Mouse (Mus musculus): Measurements from ENCODE around the gene Cdk4. TPM values are rescaled to one million over a fixed set of nuclear protein-coding genes. Genes with fewer than 3 reads are reported as not detected.

Gene Cdk4
- polyA plus RNA-seq, 1 experiment from 2014 or later = 2,245 TPM

- 76% methylated on average over 12 of the region's 12 CpGs for WGBS
- Histone ChIP-seq H3K4me1 (ENCODE audit: insufficient read depth) (peaks cover 4% of the 10 kb centered on the region; the same call in 1 of the 2 replicates), H3K4me3 (ENCODE audit: low read depth, low read length) (no peak overlapping the region), H3K27me3 (ENCODE audit: insufficient read depth, low read length) (peaks cover 5% of the 10 kb centered on the region), H3K27ac (ENCODE audit: low read depth) (no peak overlapping the region), H3K36me3 (ENCODE audit: insufficient read depth) (no peaks in the 10 kb centered on the region), H3K9me3 (ENCODE audit: low read depth, low read length) (no peaks in the 10 kb centered on the region), H3K4me2 (no peak overlapping the region), H3K9ac (no peak overlapping the region)
- DNase-seq (no peak), ATAC-seq (ENCODE audit: insufficient read depth) (no peak)
- no peak for TF ChIP-seq CTCF (IDR thresholded peaks at IDR 0.05; ENCODE audit: low read depth)
These were observed 25.7 kb upstream of the Cdk4 start for GRCm38 (mm10) chr10:127037641-127038040.

- Histone ChIP-seq H3K27ac (ENCODE audit: low read depth) (peak overlapping the region; percentile 42), H3K4me2 (peak overlapping the region; percentile 98), H3K9ac (peak overlapping the region; percentile 68), H3K9me3 (ENCODE audit: low read depth, low read length) (no peaks in the 10 kb centered on the region), H3K4me3 (ENCODE audit: low read depth, low read length) (peak overlapping the region; percentile 77), H3K4me1 (ENCODE audit: insufficient read depth) (peaks cover 6% of the 10 kb centered on the region; the same call in 1 of the 2 replicates), H3K36me3 (ENCODE audit: insufficient read depth) (peaks cover 18% of the 10 kb centered on the region), H3K27me3 (ENCODE audit: insufficient read depth, low read length) (peaks cover 5% of the 10 kb centered on the region)
- DNase-seq = peak; percentile 41
- no peak for TF ChIP-seq CTCF (IDR thresholded peaks at IDR 0.05; ENCODE audit: low read depth)
- ATAC-seq (ENCODE audit: insufficient read depth) = no peak; the same call in 1 of the 2 replicates
- 1% methylated on average over 20 of the region's 20 CpGs for WGBS
These were observed 22.6 kb upstream of the Cdk4 start for GRCm38 (mm10) chr10:127040569-127041214.

- Histone ChIP-seq H3K4me3 (ENCODE audit: low read depth, low read length) (peak within 1 kb of the TSS; percentile 77), H3K4me1 (ENCODE audit: insufficient read depth) (peaks cover 6% of the 10 kb centered on the region; the same call in 1 of the 2 replicates), H3K27ac (ENCODE audit: low read depth) (peak within 1 kb of the TSS; percentile 75), H3K4me2 (peak within 1 kb of the TSS; percentile 98), H3K9me3 (ENCODE audit: low read depth, low read length) (no peaks in the 10 kb centered on the region), H3K27me3 (ENCODE audit: insufficient read depth, low read length) (peaks cover 5% of the 10 kb centered on the region), H3K36me3 (ENCODE audit: insufficient read depth) (peaks cover 20% of the 10 kb centered on the region), H3K9ac (peak within 1 kb of the TSS; percentile 72)
- TF ChIP-seq CTCF (IDR thresholded peaks at IDR 0.05; ENCODE audit: low read depth) = no peak
- DNase-seq (peak; percentile 55), ATAC-seq (ENCODE audit: insufficient read depth) (peak; percentile 79)
- WGBS = under 1% methylated on average over 28 of the region's 28 CpGs
These were observed 22.0 kb upstream of the Cdk4 start, which contains the start of the genes Mettl1 and Eef1akmt3 for GRCm38 (mm10) chr10:127041274-127041766. Gene Mettl1, plus strand, starts transcription at chr10:127041414. Gene Eef1akmt3, minus strand, starts transcription at chr10:127041513.

GRCm38 (mm10) chr10:127041774-127042338, 21.5 kb upstream of the Cdk4 start:
- no peak for TF ChIP-seq CTCF (IDR thresholded peaks at IDR 0.05; ENCODE audit: low read depth)
- peaks cover 5% of the 10 kb centered on the region for H3K27me3 ChIP-seq (ENCODE audit: insufficient read depth, low read length)
- under 1% methylated on average over 44 of the region's 44 CpGs for WGBS
- H3K9me3 ChIP-seq (ENCODE audit: low read depth, low read length) = no peaks in the 10 kb centered on the region
- peaks cover 20% of the 10 kb centered on the region for H3K36me3 ChIP-seq (ENCODE audit: insufficient read depth)
- peaks cover 6% of the 10 kb centered on the region; the same call in 1 of the 2 replicates for H3K4me1 ChIP-seq (ENCODE audit: insufficient read depth)
- H3K4me2 ChIP-seq = peak overlapping the region; percentile 98
- DNase-seq (peak; percentile 97), ATAC-seq (ENCODE audit: insufficient read depth) (peak; percentile 84)
- peak overlapping the region; percentile 77 for H3K4me3 ChIP-seq (ENCODE audit: low read depth, low read length)
- peak overlapping the region; percentile 72 for H3K9ac ChIP-seq
- peak overlapping the region; percentile 75 for H3K27ac ChIP-seq (ENCODE audit: low read depth)

GRCm38 (mm10) chr10:127042468-127043115, 20.7 kb upstream of the Cdk4 start:
- no peak for ATAC-seq (ENCODE audit: insufficient read depth)
- WGBS = 12% methylated on average over 5 of the region's 5 CpGs
- H3K27ac ChIP-seq (ENCODE audit: low read depth) = peak overlapping the region; percentile 75

GRCm38 (mm10) chr10:127043187-127043586, 20.1 kb upstream of the Cdk4 start:
- Histone ChIP-seq H3K9me3 (ENCODE audit: low read depth, low read length) (no peaks in the 10 kb centered on the region), H3K9ac (no peak overlapping the region), H3K4me2 (peak overlapping the region; percentile 98; the same call in 1 of the 2 replicates), H3K36me3 (ENCODE audit: insufficient read depth) (peaks cover 20% of the 10 kb centered on the region), H3K4me1 (ENCODE audit: insufficient read depth) (peaks cover 6% of the 10 kb centered on the region; the same call in 1 of the 2 replicates), H3K27ac (ENCODE audit: low read depth) (no peak overlapping the region), H3K27me3 (ENCODE audit: insufficient read depth, low read length) (peaks cover 14% of the 10 kb centered on the region), H3K4me3 (ENCODE audit: low read depth, low read length) (no peak overlapping the region)
- no peak for TF ChIP-seq CTCF (IDR thresholded peaks at IDR 0.05; ENCODE audit: low read depth)
- DNase-seq = no peak
- 86% methylated on average over 6 of the region's 6 CpGs for WGBS
- no peak for ATAC-seq (ENCODE audit: insufficient read depth)

More at GRCm38 (mm10) chr10:127042468-127043115, 20.7 kb upstream of the Cdk4 start:
- H3K9me3 ChIP-seq (ENCODE audit: low read depth, low read length) = no peaks in the 10 kb centered on the region
- peaks cover 20% of the 10 kb centered on the region for H3K36me3 ChIP-seq (ENCODE audit: insufficient read depth)
- H3K4me1 ChIP-seq (ENCODE audit: insufficient read depth) = peaks cover 6% of the 10 kb centered on the region; the same call in 1 of the 2 replicates
- DNase-seq = no peak
- TF ChIP-seq CTCF (IDR thresholded peaks at IDR 0.05; ENCODE audit: low read depth) = no peak
- peak overlapping the region; percentile 72 for H3K9ac ChIP-seq
- peak overlapping the region; percentile 98 for H3K4me2 ChIP-seq
- peaks cover 8% of the 10 kb centered on the region for H3K27me3 ChIP-seq (ENCODE audit: insufficient read depth, low read length)
- H3K4me3 ChIP-seq (ENCODE audit: low read depth, low read length) = peak overlapping the region; percentile 77
